Mouse (Mus musculus): ENCODE data around the gene BC025920. TPM values are rescaled to one million over a fixed set of nuclear protein-coding genes. Genes with fewer than 3 reads are reported as not detected.

The BC025920 gene
- polyA plus RNA-seq, 1 experiment = 0.25 TPM

- Histone ChIP-seq H3K27me3 (ENCODE audit: control insufficient read depth, insufficient read depth, insufficient read length) (no peaks in the 10 kb centered on the region), H3K79me2 (ENCODE audit: control insufficient read depth, insufficient read depth) (no peaks in the 10 kb centered on the region), H3K79me3 (ENCODE audit: low read depth) (no peaks in the 10 kb centered on the region), H3ac (ENCODE audit: control insufficient read depth, insufficient read length, low read depth) (no peak overlapping the region), H3K36me3 (ENCODE audit: control insufficient read depth, insufficient read depth) (no peaks in the 10 kb centered on the region), H3K4me3 (ENCODE audit: insufficient read depth, poor library complexity, severe bottlenecking) (no peak overlapping the region)
- TF ChIP-seq CTCF (IDR thresholded peaks at IDR 0.05; ENCODE audit: control insufficient read depth, insufficient read depth, insufficient read length) (no peak), MYOD1 (IDR thresholded peaks at IDR 0.05; ENCODE audit: control insufficient read depth, insufficient read length, low read depth) (no peak)
Observed at GRCm38 (mm10) chr10:81592631-81593030, 13.4 kb upstream of the BC025920 start.

- H3K79me3 ChIP-seq (ENCODE audit: low read depth) = no peaks in the 10 kb centered on the region
- no peak overlapping the region for H3K4me3 ChIP-seq (ENCODE audit: insufficient read depth, poor library complexity, severe bottlenecking)
- TF ChIP-seq USF1 (IDR thresholded peaks at IDR 0.05; ENCODE audit: low read depth) = no peak
- no peak for TF ChIP-seq FOSL1 (IDR thresholded peaks at IDR 0.05; ENCODE audit: insufficient read depth, low read length, poor library complexity, severe bottlenecking)
- TF ChIP-seq CTCF (IDR thresholded peaks at IDR 0.05; ENCODE audit: control insufficient read depth, insufficient read depth, insufficient read length) = no peak
- no peak for TF ChIP-seq CEBPB (IDR thresholded peaks at IDR 0.05; ENCODE audit: low read depth)
- no peak for TF ChIP-seq MYOD1 (IDR thresholded peaks at IDR 0.05; ENCODE audit: control insufficient read depth, insufficient read length, low read depth)
- TF ChIP-seq MYOG (IDR thresholded peaks at IDR 0.05; ENCODE audit: control insufficient read depth, extremely low read depth, insufficient read length) = no peak
- no peak for TF ChIP-seq MAX (IDR thresholded peaks at IDR 0.05)
- H3K27me3 ChIP-seq (ENCODE audit: control insufficient read depth, insufficient read depth, insufficient read length) = no peaks in the 10 kb centered on the region
- no peaks in the 10 kb centered on the region for H3K36me3 ChIP-seq (ENCODE audit: control insufficient read depth, insufficient read depth)
- H3K79me2 ChIP-seq (ENCODE audit: control insufficient read depth, insufficient read depth) = no peaks in the 10 kb centered on the region
- H3ac ChIP-seq (ENCODE audit: control insufficient read depth, insufficient read length, low read depth) = no peak overlapping the region
Observed at GRCm38 (mm10) chr10:81593223-81593622, 12.8 kb upstream of the BC025920 start.

GRCm38 (mm10) chr10:81593935-81594334 lies 12.1 kb upstream of the BC025920 start:
- H3K27me3 ChIP-seq (ENCODE audit: control insufficient read depth, insufficient read depth, insufficient read length) = no peaks in the 10 kb centered on the region
- H3K36me3 ChIP-seq (ENCODE audit: control insufficient read depth, insufficient read depth) = no peaks in the 10 kb centered on the region
- H3ac ChIP-seq (ENCODE audit: control insufficient read depth, insufficient read length, low read depth) = no peak overlapping the region
- no peak overlapping the region for H3K4me3 ChIP-seq (ENCODE audit: insufficient read depth, poor library complexity, severe bottlenecking)
- H3K79me3 ChIP-seq (ENCODE audit: low read depth) = no peaks in the 10 kb centered on the region
- H3K79me2 ChIP-seq (ENCODE audit: control insufficient read depth, insufficient read depth) = no peaks in the 10 kb centered on the region
- TF ChIP-seq FOSL1 (IDR thresholded peaks at IDR 0.05; ENCODE audit: insufficient read depth, low read length, poor library complexity, severe bottlenecking) (no peak), MAX (IDR thresholded peaks at IDR 0.05) (no peak), MYOG (IDR thresholded peaks at IDR 0.05; ENCODE audit: control insufficient read depth, extremely low read depth, insufficient read length) (no peak), CTCF (IDR thresholded peaks at IDR 0.05; ENCODE audit: control insufficient read depth, insufficient read depth, insufficient read length) (no peak), USF1 (IDR thresholded peaks at IDR 0.05; ENCODE audit: low read depth) (no peak), MYOD1 (IDR thresholded peaks at IDR 0.05; ENCODE audit: control insufficient read depth, insufficient read length, low read depth) (no peak), CEBPB (IDR thresholded peaks at IDR 0.05; ENCODE audit: low read depth) (no peak)

GRCm38 (mm10) chr10:81595599-81595998 lies 10.5 kb upstream of the BC025920 start:
- Histone ChIP-seq H3K79me3 (ENCODE audit: low read depth) (no peaks in the 10 kb centered on the region), H3K79me2 (ENCODE audit: control insufficient read depth, insufficient read depth) (no peaks in the 10 kb centered on the region), H3ac (ENCODE audit: control insufficient read depth, insufficient read length, low read depth) (no peak overlapping the region), H3K36me3 (ENCODE audit: control insufficient read depth, insufficient read depth) (no peaks in the 10 kb centered on the region), H3K27me3 (ENCODE audit: control insufficient read depth, insufficient read depth, insufficient read length) (no peaks in the 10 kb centered on the region), H3K4me3 (ENCODE audit: insufficient read depth, poor library complexity, severe bottlenecking) (no peak overlapping the region)
- TF ChIP-seq CEBPB (IDR thresholded peaks at IDR 0.05; ENCODE audit: low read depth) (no peak), CTCF (IDR thresholded peaks at IDR 0.05; ENCODE audit: control insufficient read depth, insufficient read depth, insufficient read length) (no peak), MYOD1 (IDR thresholded peaks at IDR 0.05; ENCODE audit: control insufficient read depth, insufficient read length, low read depth) (no peak), MAX (IDR thresholded peaks at IDR 0.05) (no peak)

- Histone ChIP-seq H3K4me3 (ENCODE audit: insufficient read depth, poor library complexity, severe bottlenecking) (no peak overlapping the region), H3K27me3 (ENCODE audit: control insufficient read depth, insufficient read depth, insufficient read length) (no peaks in the 10 kb centered on the region), H3K36me3 (ENCODE audit: control insufficient read depth, insufficient read depth) (no peaks in the 10 kb centered on the region), H3K79me3 (ENCODE audit: low read depth) (no peaks in the 10 kb centered on the region), H3K79me2 (ENCODE audit: control insufficient read depth, insufficient read depth) (no peaks in the 10 kb centered on the region), H3ac (ENCODE audit: control insufficient read depth, insufficient read length, low read depth) (no peak overlapping the region)
- TF ChIP-seq MYOG (IDR thresholded peaks at IDR 0.05; ENCODE audit: control insufficient read depth, extremely low read depth, insufficient read length) = no peak
- TF ChIP-seq CEBPB (IDR thresholded peaks at IDR 0.05; ENCODE audit: low read depth) = peak; percentile 94
Observed at GRCm38 (mm10) chr10:81596611-81597010, 9.5 kb upstream of the BC025920 start.

GRCm38 (mm10) chr10:81597137-81597950 lies 8.7 kb upstream of the BC025920 start:
- Histone ChIP-seq H3K79me2 (ENCODE audit: control insufficient read depth, insufficient read depth) (no peaks in the 10 kb centered on the region), H3K36me3 (ENCODE audit: control insufficient read depth, insufficient read depth) (no peaks in the 10 kb centered on the region), H3K27me3 (ENCODE audit: control insufficient read depth, insufficient read depth, insufficient read length) (no peaks in the 10 kb centered on the region), H3K4me3 (ENCODE audit: insufficient read depth, poor library complexity, severe bottlenecking) (no peak overlapping the region), H3ac (ENCODE audit: control insufficient read depth, insufficient read length, low read depth) (peak overlapping the region; percentile 35), H3K79me3 (ENCODE audit: low read depth) (no peaks in the 10 kb centered on the region)
- TF ChIP-seq MYOD1 (IDR thresholded peaks at IDR 0.05; ENCODE audit: control insufficient read depth, insufficient read length, low read depth) (no peak), CTCF (IDR thresholded peaks at IDR 0.05; ENCODE audit: control insufficient read depth, insufficient read depth, insufficient read length) (no peak), FOSL1 (IDR thresholded peaks at IDR 0.05; ENCODE audit: insufficient read depth, low read length, poor library complexity, severe bottlenecking) (no peak), CEBPB (IDR thresholded peaks at IDR 0.05; ENCODE audit: low read depth) (no peak), MYOG (IDR thresholded peaks at IDR 0.05; ENCODE audit: control insufficient read depth, extremely low read depth, insufficient read length) (no peak), MAX (IDR thresholded peaks at IDR 0.05) (no peak), USF1 (IDR thresholded peaks at IDR 0.05; ENCODE audit: low read depth) (no peak)
